Mouse (Mus musculus) fat pad, adult 2 months (tissue): ENCODE results near the gene Olfr837.
"Not testable (repeated sequence)": the region's sequence is repeated elsewhere in the genome, so short reads cannot be mapped to it uniquely, and the experiment has no call there.

Experiments
- DNase-seq: peaks from one replicate; pipeline ENCODE4 v3.0.0-alpha.2; 2011; ENCODE audit warnings: low read depth, low spot score; ENCODE audit errors: extremely low read depth

Gene Olfr837

GRCm38 (mm10) chr9:19136017-19136416 lies at the start of gene Olfr837:
Gene Olfr837 (plus strand): TSS chr9:19136317.
- no peak for DNase-seq

DNA sequence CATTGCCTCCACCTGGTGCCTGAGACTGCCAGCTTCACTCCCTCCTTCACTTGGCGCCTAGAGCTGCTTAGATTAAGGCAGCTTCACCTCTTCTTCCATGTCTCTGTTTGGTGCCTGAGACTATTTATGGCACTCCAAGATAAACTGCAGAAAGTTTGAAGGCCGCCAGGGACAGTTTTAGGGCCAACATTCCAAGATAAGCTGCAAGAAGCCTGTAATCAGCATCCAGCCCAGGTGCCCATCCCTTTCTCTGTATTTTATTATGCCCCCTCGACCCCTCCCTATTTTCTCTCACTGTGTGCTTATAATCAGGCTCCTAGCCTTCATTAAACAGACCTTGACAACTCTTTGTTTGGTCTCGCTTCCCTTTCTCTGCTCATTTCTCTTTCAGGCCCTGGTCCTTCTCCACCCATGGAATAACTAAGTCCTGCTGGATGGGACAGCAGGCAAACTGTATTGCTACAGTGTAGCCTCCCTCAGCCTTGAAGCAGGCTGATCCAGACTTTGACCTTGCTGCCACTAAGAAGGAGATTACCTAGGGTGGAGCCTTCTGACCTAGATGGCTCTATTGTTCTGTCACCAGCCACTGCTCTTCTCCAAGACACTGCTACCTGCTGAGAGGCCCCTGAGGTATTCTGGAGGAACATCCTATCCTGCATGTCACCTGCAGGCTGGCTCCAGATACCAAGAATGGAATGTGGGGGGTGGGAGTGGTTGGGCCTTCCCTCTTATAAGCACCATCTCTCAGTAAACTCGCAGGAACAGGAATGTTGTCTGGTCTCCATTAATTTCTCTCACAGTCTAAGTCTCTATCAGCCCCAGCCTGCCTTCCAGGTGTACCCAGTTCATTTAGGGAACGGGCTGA lies 43.0 kb upstream of the Olfr837 start:
- not testable (repeated sequence) for DNase-seq

DNA sequence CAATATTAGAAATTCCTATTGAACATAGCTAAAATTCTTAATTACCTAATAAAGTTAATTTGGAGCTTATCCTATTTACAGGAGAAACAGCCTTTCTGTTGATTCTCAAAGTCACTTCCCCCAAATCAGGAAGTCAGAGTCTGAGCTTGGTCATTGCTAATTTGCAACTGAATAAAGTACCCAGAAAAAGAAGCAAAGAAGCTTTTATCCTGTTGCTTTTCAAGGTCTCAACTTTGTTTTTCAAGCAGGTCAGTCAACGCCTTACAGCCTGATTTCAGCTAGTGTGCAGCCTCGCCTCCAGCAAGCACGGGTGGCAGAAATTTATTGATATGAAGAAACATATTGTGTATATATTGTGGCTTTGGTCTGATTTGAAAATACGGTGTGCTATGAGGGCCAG lies 38.8 kb upstream of the Olfr837 start:
- no peak for DNase-seq

DNA sequence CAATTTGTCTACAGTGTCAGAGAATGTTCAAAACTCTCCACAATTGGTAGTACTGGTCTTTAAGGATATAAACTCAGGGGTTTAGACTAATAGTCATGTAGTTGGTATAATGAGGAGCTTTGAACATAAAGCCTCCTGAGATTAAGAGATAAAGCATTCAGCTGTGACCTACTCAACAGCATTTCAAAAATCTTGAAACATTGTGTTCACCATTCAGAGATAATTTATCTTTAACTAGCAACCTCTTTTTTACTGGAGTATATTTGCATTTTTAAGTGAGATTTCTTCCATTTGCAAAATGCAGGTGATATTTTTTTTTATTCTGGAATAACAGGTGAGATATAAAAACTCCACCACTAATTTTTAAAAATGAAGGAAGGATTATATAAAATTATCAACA lies 16.0 kb upstream of the Olfr837 start, which contains the start of gene Olfr836:
TSS of gene Olfr836 (plus strand) at position 301 of the 400 bp plus-strand sequence.
- no peak for DNase-seq

GRCm38 (mm10) chr9:19177212-19177611 lies 41.1 kb downstream of the Olfr837 start, which contains the start of gene Olfr839-ps1:
Gene Olfr839-ps1 (minus strand): TSS chr9:19177312.
- no peak for DNase-seq
